Mouse (Mus musculus): ENCODE data around the gene Irs2.

Gene Irs2

DNA sequence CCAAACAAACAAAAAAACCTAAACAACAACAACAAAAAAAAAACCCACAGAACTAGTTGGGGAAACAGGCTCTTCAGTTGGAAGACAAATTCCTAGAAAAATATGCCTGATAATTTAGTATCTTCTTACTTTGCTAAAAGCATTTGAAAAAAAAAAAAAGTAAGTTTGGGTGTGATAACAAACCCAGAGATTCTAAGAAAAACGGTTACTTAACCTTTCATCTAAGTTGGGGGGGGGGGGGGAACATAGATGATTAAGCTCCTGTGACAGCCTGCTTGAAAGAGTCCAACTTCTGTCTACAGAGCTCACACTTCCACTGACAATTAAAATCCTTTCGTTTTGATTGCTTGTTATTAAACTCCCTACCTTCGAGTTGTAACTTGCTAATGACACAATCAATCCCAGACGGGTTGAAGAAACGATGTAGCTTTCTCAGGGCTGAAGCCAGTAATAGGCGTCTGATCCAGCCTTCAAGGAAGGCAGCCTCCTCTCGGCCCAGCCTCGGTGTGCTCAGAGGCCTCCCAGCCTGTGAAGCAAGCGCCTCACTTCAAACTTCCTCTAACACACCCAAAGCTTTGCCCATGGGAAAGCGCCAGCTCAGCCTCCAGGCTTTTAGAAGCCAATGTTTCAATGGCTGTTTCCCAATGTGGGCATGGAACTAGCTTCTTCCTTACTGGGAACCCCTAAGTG, 17.7 kb downstream of the Irs2 start:
- in situ Hi-C loops (cut with MboI, MseI) = no loop called here

DNA sequence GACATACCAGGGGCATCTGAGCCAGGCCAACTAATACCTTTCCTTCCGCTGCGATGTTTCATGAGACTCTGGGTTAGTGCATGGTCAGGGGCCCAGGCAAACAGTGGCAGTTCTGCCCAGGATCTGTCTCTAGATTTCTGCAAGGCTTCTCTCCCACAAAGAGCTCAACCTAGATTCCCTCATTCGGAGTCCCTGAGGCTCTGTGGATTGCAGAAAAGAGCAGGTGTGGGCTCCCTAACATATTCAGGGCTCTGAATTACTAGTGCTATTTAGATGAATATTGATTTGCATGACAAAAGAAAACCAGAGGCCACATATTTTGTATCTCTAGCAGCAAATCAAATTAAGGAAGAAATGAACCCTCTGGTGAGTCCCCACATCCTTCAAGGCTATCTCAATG, 18.3 kb downstream of the Irs2 start:
- in situ Hi-C loops (cut with MboI, MseI) = no loop called here

DNA sequence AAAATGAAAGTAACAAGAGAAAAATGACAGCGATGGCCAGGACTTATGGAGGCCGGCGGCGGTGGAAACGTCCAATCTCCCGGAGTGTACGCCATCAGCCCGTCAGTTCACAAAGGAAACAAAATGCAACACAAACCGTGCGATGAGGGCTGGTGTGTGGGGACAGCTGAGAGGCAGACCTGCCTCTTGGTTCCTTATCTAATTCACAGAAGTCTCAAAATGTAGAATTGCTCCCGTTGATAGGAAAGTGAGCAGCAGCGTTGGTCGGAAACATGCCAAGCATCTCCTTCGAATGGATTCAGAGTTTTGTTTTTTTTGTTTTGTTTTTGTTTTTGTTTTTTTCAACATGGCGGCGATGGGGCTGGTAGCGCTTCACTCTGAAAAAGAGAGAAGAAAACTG, 21.6 kb downstream of the Irs2 start:
- in situ Hi-C loops (cut with MboI, MseI) = no loop called here

DNA sequence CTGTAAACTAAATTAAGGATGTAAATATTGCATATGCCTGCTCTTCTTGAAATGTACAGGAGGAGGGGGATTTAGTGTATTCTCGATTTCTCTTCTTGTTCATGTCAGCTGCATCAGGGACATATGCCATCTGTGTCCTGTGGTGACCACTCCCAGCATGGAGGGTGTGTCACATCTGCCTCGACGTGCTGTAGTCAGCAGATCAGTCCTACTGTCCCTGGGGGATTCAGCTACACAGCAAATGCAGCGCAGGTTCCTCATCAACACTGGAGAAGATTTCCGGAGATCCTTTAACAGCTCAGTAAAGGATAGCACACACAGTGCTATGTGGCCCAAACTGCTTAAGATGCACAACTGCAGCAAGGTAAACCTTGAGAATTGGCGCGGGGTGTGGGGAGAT, 23.2 kb downstream of the Irs2 start:
- in situ Hi-C loops (cut with MboI, MseI) = no loop called here

DNA sequence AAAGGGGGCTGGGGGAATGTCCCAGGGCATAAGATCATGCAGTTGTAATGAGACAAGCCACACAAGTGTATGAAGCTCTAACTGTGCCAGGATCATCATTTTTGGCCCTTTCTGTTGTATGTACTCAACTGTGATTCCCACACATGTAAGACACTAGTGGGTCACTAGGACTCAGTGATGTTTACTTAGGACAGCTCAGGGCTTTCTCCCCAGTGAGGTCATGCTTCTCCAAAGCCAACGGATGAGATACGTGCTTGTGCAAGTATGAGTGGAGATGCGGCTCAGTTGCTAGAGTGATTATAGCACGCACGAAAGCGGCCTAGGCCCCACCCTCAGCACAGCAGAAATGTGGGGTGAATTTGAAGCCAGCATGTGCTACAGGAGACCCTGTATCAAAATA, 27.4 kb downstream of the Irs2 start:
- in situ Hi-C loops (cut with MboI, MseI) = no loop called here

DNA sequence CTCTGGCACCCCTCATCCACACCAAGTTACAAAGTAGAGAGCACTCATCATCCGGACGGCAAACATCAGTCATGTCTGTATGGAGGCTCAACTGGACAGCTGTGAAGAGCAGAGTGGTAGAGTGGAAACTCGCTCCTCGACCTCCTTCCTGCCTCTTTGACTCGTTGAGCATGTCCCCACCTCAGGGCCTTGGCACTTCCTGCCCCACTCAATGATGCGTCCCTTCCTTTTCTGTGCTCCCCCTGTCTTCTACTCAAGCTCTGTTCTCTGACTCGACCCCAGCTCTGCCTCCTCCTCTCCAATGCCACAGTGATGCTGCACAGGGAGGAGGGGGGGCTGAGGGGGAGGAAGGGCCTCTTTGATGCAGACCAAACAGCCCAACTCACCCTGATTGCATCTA, 28.3 kb downstream of the Irs2 start:
- in situ Hi-C loops (cut with MboI, MseI) = no loop called here

DNA sequence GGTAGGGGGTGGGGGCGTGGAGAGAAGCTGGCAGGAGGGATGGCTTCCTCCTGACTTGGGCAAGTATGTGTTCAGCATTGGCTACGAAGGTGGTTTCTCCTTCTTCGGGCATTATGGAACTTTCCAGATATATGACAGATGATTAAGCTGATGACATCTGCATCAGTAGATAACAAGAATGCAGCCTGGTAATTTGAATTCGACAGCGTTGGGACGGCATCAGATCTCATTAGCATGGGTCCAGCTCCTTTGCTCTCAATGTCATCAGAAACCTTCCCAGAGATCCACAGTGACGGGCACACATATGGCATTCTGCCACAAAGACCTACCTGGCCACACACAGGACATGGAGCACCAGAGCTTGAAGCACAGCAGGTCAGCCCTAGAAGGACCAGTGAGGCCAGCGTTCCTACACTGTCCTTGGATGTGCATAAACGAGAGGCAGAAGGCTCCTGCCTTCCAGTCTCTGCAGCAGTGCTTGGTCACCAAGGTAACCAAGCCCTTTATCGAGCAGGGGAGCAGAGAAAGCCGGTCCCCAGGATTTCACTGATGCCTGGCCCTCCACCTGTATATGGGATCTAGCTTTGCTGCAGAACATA, 29.0 kb downstream of the Irs2 start:
- in situ Hi-C loops (cut with MboI, MseI) = no loop called here

DNA sequence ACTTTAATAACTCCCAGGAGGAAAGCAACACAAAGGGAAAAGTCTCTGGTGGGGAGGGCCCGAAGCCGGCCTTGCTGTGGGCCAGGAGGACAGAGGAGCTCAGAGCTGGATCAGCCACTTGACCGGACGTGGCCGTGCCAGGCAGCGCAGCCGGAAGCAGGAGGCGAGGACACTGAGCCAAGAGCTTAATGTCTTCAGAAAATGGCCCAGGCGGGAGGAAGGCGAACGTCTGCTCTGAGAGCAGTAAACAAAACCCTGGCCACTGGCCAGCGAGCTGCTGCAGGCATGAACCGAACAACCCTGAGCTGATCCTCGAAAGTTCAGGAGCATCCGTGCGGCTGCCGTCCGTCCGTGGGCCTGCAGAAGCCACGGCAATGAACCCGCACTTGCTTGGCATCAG, 29.9 kb downstream of the Irs2 start:
- in situ Hi-C loops (cut with MboI, MseI) = no loop called here

DNA sequence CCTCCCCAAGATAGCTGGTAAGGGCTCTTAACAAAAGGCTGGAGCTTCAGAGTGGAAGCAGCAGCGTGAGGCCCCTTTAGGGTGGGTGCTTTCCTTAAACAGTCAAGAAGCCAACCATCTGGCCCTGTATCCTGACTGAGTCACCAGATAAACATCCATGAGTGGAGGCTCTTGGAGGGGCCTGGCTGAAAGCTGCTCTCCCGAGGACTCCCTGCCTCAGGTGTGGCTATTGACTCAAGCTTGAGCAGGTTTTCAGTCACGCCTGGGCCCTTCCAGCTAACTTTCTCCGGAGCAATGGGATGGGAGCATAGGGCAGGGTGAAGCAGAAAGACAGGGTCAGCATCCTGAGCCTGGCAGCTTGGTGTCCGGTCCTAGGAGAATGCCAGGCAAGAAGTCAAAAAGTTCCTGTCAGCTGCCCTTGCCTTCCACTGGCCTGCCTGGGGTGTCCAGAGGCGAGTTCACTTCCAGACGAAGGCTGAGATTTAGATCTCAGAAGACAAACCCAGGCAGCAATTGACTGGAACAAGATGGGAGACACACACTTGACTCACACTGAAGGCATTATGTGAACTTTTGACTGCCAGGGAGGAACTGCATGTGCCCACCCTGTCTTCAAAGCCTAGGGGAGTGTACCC, 30.4 kb downstream of the Irs2 start:
- in situ Hi-C loops (cut with MboI, MseI) = no loop called here

DNA sequence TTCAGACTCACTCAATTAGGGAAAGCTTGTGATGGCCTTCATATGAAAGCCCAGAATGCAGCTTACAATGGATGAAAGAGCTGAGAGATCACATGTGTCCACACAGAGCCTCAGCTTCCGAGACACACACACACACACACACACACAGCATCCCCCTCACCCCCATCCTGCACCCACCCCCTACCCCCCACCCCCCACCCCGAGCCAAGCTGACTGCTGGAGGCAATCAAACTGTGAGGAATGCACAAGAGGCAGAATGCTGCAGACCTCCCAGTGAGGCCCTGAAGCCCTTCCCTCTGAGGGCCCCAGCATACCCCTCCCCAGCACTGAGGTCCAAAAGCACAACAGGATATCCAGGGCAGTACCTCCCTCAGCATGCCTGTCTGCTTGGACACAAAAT, 33.6 kb downstream of the Irs2 start:
- in situ Hi-C loops (cut with MboI, MseI) = no loop called here

DNA sequence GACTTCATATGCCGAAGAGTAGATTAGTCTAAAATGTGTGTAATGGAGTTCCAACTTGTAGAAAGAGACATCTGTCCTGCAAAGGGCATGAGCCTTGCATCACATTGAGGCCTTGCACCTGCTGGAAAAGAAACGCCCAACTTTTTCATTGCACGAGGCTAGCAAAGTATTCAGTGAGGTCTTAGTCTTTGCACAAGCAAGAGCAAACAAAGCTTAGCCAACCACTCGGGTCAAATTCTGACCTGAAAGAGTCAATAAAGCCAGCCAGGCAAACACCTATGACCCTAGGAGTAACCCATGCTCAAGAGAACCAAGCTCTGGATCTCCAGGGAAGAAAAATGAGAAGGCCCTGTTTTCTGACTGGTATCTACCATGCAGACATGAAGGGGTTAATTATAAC, 34.1 kb downstream of the Irs2 start:
- in situ Hi-C loops (cut with MboI, MseI) = no loop called here

DNA sequence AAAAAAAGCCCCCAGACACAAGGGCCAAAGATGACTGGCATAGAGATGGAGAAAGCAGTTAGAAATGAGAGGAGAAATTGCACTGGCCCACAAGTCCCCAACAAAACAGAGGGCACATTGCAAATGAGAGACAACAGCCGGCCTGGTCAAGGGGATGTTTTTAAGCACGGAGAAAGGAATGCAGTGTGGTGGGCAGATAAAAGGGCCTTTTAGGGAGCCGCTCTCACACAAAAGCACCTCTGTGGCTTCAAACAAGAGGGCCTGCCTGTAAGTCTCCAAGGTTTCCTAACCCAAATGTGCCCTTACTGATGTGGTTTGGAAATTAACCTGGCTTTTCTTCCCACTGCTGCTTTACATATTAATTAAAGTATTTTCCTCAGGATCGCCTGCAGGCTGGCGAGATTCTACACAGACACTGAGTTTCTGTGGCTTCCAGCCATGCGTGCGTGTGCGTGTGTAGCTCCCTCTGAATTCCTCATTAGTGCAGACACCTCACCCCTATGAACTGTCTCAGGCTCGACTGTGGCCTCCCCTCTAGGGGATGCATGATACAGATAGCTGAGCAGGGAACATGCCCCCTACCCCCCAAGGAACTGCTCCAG, 35.3 kb downstream of the Irs2 start:
- in situ Hi-C loops (cut with MboI, MseI) = no loop called here

DNA sequence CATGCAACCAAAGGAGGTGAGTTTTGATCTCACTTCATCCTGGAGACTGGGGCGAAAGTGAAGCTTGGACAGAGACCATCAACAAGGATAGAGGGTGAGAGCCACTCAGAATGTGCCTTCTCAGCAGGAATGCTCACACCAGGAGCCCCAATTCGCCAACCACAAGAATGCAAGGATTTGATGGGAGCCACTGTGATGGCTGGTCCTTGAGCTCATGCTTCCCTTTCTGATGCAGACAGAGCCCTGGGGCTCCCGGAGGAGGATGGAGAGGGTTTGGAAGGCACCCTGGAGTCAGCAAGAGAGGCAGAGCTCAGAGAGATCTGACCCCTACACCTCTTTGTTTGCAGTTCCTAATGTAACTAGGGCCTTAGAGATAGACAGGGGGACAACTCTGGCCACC, 36.3 kb downstream of the Irs2 start:
- in situ Hi-C loops (cut with MboI, MseI) = no loop called here

DNA sequence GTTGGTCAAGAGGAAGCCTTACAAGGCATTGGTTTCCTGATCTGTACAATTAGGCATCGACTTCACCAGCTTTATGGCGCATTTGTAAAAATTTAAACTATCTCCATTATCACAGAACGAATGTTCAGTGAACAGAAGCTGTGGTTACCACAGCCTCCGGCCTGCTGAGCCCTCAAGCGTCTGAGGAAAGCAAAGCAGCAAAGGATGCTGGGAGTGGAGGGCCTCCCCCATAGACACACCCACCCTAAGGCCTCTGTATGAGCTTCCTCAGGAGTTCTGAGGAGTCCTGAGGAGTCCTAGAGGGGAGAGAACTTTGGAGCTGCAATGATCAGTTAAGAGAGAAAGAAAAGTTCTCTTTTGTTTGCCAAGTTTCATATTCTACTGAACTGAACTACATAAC, 36.7 kb downstream of the Irs2 start:
- in situ Hi-C loops (cut with MboI, MseI) = no loop called here

DNA sequence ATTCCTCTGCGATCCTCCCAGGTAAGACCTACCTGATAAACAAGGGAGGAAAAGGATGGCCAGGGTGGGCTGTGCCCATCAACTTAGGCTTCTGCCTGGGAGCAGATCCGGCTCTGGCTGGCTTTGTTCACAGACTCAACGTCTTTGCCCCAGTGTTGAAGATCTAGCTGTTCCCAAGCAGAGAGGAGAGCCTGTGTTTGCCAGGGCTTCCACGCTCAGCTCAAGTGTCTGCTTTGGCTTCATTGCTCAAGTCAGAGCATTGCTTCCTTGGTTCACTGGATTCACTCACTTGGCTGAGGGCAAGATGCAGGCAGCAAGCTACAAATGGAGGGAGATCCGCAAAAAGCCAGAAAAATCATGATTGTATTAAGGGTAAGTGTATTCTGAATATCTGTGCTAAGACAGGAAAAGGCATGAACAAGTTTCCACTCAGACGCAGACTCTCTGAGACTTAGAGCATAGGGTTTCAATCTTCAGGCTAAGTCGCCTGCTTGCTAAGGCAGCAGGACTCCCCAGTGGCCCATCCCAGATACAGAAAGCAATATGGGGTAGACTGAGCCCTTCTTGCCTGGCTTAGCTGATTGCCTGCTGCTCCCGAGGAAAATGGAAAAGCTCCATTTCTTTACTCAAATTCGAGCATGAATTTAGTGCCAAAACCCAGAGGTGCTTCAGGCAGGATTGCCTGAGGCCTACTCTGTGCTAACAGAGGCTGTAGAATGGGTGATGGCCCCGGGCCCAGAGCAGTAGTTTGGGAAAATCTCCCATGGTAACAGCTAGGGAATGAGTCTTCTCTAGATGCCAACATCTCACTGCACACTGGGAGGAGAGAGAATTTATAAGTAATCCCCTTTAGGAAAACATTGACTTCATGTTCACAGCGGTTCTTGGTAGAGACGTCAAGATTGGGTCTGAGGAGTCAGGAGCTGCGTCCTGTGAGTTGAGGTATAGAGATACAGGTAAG, 37.5 kb downstream of the Irs2 start:
- in situ Hi-C loops (cut with MboI, MseI) = no loop called here

DNA sequence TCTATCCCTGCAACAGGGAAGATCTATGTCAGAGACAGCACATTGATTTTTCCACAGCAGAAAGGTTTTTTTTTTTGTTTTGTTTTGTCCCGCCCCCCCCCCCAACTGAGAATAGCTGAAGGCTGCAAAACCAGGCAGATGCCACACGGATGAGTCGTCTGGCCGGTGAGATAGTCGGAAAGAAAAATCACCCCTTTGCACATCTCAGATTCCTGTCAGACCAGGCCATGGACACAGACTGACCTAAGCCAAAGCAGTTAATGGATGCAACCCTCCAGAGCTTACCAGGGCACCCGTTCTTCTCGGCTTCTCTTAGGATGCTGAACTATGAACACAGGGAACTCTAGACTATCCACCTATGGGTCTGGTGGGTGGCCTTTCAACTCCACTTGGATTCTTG, 39.6 kb downstream of the Irs2 start:
- in situ Hi-C loops (cut with MboI, MseI) = no loop called here

DNA sequence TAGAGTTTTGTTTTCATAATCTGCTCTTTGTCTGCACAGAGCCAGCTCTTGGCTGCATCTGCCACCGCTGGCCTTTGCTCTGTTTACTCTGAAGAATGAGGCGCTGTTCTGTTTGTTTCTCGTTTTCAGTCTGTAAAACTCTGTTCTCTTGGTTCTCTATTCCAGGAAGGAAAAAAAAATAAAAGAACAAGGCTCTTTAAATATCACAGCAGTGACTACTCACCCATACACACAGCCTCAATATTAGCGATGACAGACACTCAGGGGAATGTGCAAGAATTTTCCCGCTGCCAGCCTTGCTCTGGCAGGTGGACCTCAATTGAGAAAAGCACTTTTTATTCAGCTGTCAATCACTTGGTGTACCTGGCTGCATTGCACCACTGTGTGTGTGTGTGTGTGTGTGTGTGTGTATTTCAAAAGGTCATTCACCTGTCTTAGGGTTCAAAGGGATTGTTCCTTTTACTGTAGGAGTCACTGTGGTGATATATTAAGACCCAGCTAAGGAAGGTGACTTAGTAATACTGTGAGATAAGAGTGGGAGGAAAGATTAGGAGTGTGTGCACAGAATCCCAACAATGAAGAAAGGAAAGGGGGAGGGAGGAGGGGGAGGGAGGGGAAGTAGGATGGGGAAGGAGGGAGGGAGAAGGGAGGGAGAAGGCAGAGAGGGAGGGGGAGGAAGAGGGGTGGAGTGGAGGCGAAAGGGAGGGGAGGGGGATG, 42.7 kb downstream of the Irs2 start:
- in situ Hi-C loops (cut with MboI, MseI) = no loop called here

DNA sequence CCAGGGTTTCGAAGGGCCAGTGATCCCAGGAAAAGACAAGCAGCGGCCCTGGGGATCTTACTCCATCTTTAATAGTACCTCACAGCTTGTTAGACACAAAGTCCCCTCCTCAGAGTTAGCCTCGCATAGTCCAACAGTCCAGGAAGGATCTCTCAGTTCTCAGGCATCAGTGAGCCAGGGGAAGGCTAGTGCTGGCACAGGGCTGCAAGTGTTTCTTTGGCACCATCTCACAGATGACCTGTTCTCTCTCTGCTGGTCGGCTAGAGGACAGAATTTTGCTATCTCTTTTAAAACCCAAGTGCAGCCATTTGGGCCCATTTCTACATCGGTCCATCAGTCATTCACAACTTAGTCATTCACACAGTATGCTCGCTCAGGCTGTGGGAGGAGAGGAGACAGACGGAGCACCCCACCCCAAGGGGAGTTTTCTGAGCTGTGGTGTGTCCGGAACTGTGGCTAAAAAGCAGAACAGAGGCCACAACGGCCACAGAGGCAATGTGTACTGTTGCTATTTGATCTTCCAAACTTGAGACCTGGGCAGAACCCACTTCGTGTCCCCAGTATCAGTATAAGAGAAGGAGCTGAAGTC, 43.7 kb downstream of the Irs2 start:
- in situ Hi-C loops (cut with MboI, MseI) = no loop called here

DNA sequence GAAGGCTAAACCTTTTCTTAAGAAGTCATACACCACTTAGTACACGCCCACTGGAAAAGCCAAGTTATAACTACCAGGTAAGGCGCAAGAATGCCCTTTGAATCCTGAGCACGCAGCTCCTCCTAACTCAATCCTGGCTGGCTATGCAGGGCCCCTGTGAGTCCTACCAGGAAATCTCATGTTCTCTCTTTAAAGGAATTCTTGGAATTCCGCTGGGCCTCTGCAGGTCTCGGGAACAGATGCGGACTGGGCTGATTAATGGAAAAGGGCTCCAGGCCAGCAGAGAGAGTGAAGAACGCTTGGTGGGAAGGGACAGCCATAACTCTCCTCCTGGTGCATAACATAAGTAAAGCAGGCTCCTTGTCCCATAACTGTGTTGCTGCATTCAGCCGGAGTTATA, 46.3 kb downstream of the Irs2 start:
- in situ Hi-C loops (cut with MboI, MseI) = no loop called here

DNA sequence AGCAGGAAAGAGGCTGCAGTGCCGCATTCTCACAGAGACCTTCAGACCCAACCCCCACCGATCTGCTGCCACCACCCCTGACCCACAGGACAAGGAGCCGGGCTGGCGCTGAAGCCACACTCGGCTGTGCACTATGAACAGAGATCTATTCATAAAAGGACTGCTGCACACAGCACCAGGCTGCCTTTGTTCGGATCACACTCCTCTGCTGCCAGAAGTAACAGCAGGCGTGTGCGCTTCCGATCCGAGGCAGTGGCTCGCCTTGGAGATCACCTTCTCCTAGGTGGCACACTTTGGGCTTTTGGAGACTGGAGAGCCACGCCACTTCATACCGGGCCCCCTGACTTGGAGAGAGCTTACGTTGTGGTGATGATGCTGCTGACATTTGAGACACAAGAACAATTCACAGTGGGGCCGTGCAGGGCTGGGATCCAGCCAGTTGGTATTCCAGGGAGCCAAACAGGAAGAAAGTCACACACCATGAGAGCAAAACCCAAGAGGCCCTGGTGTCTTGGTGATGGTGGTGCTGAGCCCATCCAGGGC, 47.9 kb downstream of the Irs2 start:
- in situ Hi-C loops (cut with MboI, MseI) = no loop called here
